ENCODE assay signal across 9 mouse cellular contexts in genomic region chr15:84310271-84310670, GRCm38 (mm10). TPM values are rescaled to one million over a fixed set of nuclear protein-coding genes. Genes with fewer than 3 reads are reported as not detected.
DNase-seq lines count a peak whose midpoint lies in the region; ATAC-seq lines count a peak whose summit lies in the region.
"Had no signal": no experiment of that assay in that cellular context is flagged by ENCODE, and none has a peak within 500 bp of the region (broad histone marks: within the 10 kb centered on the region; RNA-seq: fewer than 3 reads in every experiment).

No protein-coding gene starts in this region.

- H3K27me3 ChIP-seq in hindbrain, embryonic 15.5 days, result no peaks in the 10 kb centered on the region
- no peaks in the 10 kb centered on the region for H3K27me3 ChIP-seq in hindbrain, embryonic 11.5 days (ENCODE audit: control insufficient read depth, insufficient read depth, low read length)
- no peaks in the 10 kb centered on the region for H3K27me3 ChIP-seq in forebrain, embryonic 14.5 days (replicated peaks; ENCODE audit: control insufficient read depth, insufficient read depth, low read length)

- H3K4me2 ChIP-seq in hindbrain, embryonic 15.5 days, result no peak overlapping the region
- H3K4me2 ChIP-seq in hindbrain, embryonic 11.5 days (replicated peaks; ENCODE audit: low read depth, low read length), result no peak overlapping the region
- H3K4me2 ChIP-seq in forebrain, embryonic 14.5 days (ENCODE audit: low read length), result no peak overlapping the region

- no peak overlapping the region for H3K9ac ChIP-seq in hindbrain, embryonic 15.5 days
- H3K9ac ChIP-seq in hindbrain, embryonic 11.5 days (ENCODE audit: low read depth, low read length), result no peak overlapping the region
- no peak overlapping the region for H3K9ac ChIP-seq in forebrain, embryonic 14.5 days (ENCODE audit: low read length)

- H3K27ac ChIP-seq in hindbrain, embryonic 15.5 days (replicated peaks), result 0 out of 2 replicates have a peak overlapping the region, but pooled peaks have one; percentile 30
- no peak overlapping the region for H3K27ac ChIP-seq in hindbrain, embryonic 11.5 days (ENCODE audit: low read depth, low read length)
- H3K27ac ChIP-seq in forebrain, embryonic 14.5 days (ENCODE audit: low read depth, low read length), result peak overlapping the region; percentile 65; the same call in 1 of the 2 replicates
- H3K27ac ChIP-seq: gastrocnemius, adult 2 months had no signal

- WGBS in hindbrain, embryonic 15.5 days, result 48% methylated on average over 11 of the region's 11 CpGs
- WGBS in hindbrain, embryonic 11.5 days, result 83% methylated on average over 11 of the region's 11 CpGs
- WGBS in forebrain, embryonic 14.5 days, result 35% methylated on average over 11 of the region's 11 CpGs

- H3K4me1 ChIP-seq in hindbrain, embryonic 15.5 days (replicated peaks), result peaks cover 33% of the 10 kb centered on the region
- peaks cover 18% of the 10 kb centered on the region for H3K4me1 ChIP-seq in hindbrain, embryonic 11.5 days (replicated peaks; ENCODE audit: control insufficient read depth, insufficient read depth, low read length)
- H3K4me1 ChIP-seq in forebrain, embryonic 14.5 days (ENCODE audit: control insufficient read depth, insufficient read depth, low read length), result peaks cover 30% of the 10 kb centered on the region

- no peaks in the 10 kb centered on the region for H3K36me3 ChIP-seq in hindbrain, embryonic 15.5 days
- H3K36me3 ChIP-seq in hindbrain, embryonic 11.5 days (ENCODE audit: control insufficient read depth, insufficient read depth, low read length), result no peaks in the 10 kb centered on the region
- no peaks in the 10 kb centered on the region for H3K36me3 ChIP-seq in forebrain, embryonic 14.5 days (ENCODE audit: control insufficient read depth, insufficient read depth, low read length)

- no peaks in the 10 kb centered on the region for H3K9me3 ChIP-seq in hindbrain, embryonic 15.5 days
- H3K9me3 ChIP-seq in hindbrain, embryonic 11.5 days (ENCODE audit: control insufficient read depth, low read length), result no peaks in the 10 kb centered on the region
- H3K9me3 ChIP-seq in forebrain, embryonic 14.5 days (replicated peaks; ENCODE audit: control insufficient read depth, low read length), result no peaks in the 10 kb centered on the region

- ATAC-seq in hindbrain, embryonic 15.5 days (ENCODE audit: low FRiP score, low read depth), result no peak
- ATAC-seq in hindbrain, embryonic 11.5 days (ENCODE audit: low FRiP score), result no peak
- peak; percentile 65 for ATAC-seq in forebrain, embryonic 14.5 days

- DNase-seq in hindbrain, embryonic 11.5 days (ENCODE audit: low spot score), result no peak
- DNase-seq in Muller cell, postnatal 12 days (ENCODE audit: inconsistent ontology term), result peak; percentile 66
- peak; percentile 77 for DNase-seq in brain, adult 2 months (ENCODE audit: low read depth, low spot score)
- DNase-seq in forebrain, embryonic 14.5 days (ENCODE audit: low spot score), result peak; percentile 84
- no peak for DNase-seq in left cerebral cortex, adult 18-20 months (ENCODE audit: low spot score in 2 of 2)
- DNase-seq in adrenal gland, adult 18-20 months (ENCODE audit: low spot score in 2 of 2), result no peak
- DNase-seq: gastrocnemius, adult 2 months; thymus, postnatal 25 days had no signal

- no peak overlapping the region for H3K4me3 ChIP-seq in hindbrain, embryonic 15.5 days
- no peak overlapping the region for H3K4me3 ChIP-seq in hindbrain, embryonic 11.5 days (ENCODE audit: low read depth, low read length)
- no peak overlapping the region for H3K4me3 ChIP-seq in forebrain, embryonic 14.5 days (ENCODE audit: low read depth, low read length)
- H3K4me3 ChIP-seq: gastrocnemius, adult 2 months had no signal

RNA-seq across cellular contexts. Expression of gene Parvg, which starts 13.6 kb away (rescaled TPM):
- polyA plus RNA-seq in hindbrain, embryonic 15.5 days (2015; fragmentation: Nextera tagmentation; extraction: Ambion mirVana), result 1.0 and 1.8 TPM in 2 replicates
- polyA plus RNA-seq in hindbrain, embryonic 11.5 days (2014; fragmentation: Nextera tagmentation; extraction: Ambion mirVana), result 0.57 and 0.62 TPM in 2 replicates
- polyA plus RNA-seq in forebrain, embryonic 14.5 days (2014; fragmentation: Nextera tagmentation; extraction: Ambion mirVana), result 0.90 and 1.2 TPM in 2 replicates
- total RNA-seq in left cerebral cortex, adult 18-20 months (2021), result 10 to 100 TPM; 12.5 to 14.9 TPM
- 1 to 10 TPM; 3.4 to 3.8 TPM for total RNA-seq in adrenal gland, adult 18-20 months (2021)

Comparison
In these comparisons a context has a peak if more than half of its experiments do, and no peak if none do; other contexts are left out.
1. DNase-seq: peak in Muller cell, postnatal 12 days (single experiment), brain, adult 2 months (single experiment) and forebrain, embryonic 14.5 days (single experiment); none in hindbrain, embryonic 11.5 days (single experiment), left cerebral cortex, adult 18-20 months (0 of 2) and adrenal gland, adult 18-20 months (0 of 2).